Mouse (Mus musculus) lung, postnatal 0 days (tissue): Measurements from ENCODE around the gene Mcur1.

Experiments used
- CTCF ChIP-seq: IDR thresholded peaks from 2 replicates; pipeline ENCODE4 v1.5.1; 2016; ENCODE audit warnings: antibody characterized with exemption, mild to moderate bottlenecking
- EP300 ChIP-seq: IDR thresholded peaks from 2 replicates; pipeline ENCODE4 v1.6.1; 2016; ENCODE audit warnings: antibody characterized with exemption, mild to moderate bottlenecking, control low read depth

DNA sequence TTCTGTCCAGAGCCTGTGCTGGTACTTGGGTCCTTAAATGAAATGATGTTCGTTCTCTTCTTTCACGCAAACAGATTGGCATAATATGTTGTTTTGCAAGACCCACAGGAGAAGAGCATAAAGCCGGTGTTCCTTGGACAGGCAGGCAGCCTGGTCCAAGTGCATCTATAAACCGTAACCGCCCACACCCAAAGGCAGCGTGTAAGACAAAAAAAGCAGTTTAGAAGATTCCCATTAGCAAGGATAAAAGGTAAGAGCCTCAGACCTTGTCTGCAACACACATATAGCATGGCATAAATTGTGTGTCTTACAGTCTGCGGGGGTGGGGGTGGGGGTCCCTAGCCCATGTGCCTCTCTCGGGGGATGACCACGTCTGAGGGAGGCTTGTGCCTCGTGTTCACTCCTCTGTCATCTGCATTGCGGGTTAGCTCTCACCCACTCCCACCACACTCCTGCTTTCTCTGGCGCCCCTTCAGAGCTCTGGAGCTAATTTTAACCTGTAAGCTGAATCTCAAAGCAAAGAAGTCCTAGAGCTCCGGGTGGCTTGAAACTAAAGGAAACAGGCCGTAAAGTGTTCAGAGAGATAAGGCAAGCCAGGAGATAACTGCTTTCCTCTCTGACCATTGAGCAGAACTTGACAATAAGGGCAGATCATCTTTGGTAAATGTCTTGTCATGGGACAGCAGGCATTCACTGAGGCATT lies 29.7 kb downstream of the Mcur1 start:
- TF ChIP-seq CTCF (no peak), EP300 (no peak)
